Mouse (Mus musculus) heart, adult 9 months (tissue): ENCODE measurements at regions not wholly inside any gene's neighbourhood (a gene's known extent, or its start where the extent isn't known, plus 50 kb on each side); places are given as distances from the start of the nearest gene placed in this dataset.

Source experiments
- DNase-seq, 2 experiments: peaks; one replicate each; pipeline ENCODE4 v3.0.0; 2022; ENCODE audit warnings: low spot score in 2 of 2

DNA sequence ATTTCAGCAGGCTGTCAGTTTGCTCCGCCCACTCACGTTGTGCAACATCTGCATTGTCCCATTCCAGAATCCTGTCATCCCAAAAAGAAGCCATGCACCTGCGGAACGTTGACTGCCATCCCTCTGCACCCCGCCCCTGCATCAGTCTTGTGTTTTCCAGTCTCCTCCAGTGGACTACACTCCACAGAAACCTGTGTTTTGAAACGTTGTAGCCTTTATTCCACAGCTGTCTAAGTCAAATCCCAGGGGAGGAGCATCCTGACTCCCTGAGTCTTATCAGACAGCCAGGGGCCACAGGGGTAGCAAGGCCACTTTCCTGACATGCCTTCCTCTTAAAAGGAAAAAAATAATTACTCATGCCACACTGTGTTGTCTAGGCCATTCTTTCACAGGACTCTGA, 251.5 kb upstream of the Dio3 start:
- DNase-seq: no peak

DNA sequence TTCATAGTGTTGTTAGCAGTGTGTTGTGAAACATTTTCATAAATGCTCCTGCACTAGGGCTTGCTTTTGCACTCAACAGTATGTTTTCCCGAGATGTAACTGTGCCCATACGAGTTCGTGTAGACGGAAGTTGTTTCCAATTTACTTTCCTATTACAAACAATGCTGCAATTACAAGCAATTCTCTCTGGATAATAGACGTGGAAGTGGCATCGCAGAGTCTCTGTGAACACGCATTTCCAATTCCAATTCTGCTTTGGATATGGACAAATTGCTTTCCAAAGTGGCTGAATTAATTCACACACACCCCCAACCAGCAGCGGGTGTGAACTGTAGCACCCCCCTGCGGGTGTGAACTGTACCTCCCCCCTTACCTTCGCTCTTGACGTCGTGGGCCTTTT, 250.9 kb upstream of the Dio3 start:
- no peak for DNase-seq

DNA sequence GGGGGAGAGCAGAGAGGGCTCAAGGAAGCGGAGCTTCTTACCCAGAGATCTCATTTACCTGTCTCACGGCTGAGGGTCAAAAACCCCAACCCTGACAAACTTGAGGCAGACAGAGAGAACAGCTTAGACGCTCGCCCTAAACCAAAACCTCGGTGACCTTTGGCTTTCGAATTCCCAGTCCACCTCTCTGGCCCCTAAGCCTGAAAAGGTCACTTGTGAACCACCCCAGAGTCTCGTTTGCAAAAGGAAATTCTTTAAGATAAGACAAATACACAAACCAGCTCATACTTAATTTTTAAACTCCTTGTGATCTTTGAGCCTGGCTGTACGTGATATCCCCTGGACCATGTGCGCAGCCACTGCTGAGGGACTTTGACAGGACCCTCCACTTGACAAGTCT, 250.2 kb upstream of the Dio3 start:
- DNase-seq: no peak

DNA sequence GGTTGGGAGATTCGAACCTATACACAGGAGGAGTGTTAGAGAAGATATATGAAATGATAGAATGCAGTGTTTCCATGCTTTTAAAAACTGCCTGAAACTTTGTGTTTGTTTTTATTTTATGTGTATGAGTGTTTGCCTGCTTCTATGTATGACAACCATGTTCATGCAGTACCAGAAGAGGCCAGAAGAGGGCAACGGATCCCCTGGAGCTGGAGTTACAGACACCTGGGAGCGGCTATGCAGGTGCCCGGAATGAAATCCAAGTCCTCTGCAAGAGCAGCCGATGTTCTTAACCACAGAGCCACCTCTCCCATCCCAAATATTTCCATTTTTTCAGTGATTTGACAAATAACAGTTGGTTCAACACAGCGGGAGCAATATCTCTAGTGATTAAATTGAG, 247.5 kb upstream of the Dio3 start:
- no peak for DNase-seq

DNA sequence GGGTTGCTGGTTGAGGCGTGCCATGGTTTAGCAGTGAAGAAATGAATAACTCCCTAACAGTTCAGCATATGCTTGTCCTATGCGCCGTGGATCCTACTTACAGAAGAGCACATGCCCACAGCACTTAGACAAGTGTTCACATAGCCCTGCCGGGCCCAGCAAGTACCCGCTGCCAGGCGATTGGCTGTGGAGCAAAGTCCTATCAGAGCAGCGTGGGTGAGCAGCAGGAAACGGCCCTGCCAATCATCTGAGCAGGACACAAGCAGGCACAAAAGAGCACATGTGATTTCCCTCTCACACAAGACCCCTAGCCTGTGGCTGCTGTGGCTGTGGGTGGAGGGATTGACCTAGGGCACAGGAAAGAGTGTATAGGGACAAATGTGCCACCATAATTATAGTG, 243.7 kb upstream of the Dio3 start:
- DNase-seq: no peak

DNA sequence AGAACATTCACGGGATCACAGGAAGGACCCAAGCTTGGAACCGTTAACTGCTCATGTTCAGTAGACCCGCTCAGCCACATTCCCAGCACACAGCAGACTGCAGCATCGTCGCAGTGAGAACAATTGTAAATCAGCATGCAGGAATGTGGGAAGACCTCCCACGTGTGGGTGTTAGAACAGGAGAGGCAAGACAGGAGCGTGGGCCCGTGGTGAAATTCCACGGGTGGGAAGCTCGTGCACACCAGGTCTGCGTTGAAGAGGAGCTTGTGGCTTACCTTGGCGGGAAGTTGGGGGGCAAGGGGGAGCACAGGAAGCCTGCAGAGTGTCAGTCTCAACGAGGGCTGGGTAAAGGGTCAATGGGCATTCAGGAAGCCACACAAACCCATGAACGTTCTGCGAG, 238.2 kb upstream of the Dio3 start:
- DNase-seq: no peak

DNA sequence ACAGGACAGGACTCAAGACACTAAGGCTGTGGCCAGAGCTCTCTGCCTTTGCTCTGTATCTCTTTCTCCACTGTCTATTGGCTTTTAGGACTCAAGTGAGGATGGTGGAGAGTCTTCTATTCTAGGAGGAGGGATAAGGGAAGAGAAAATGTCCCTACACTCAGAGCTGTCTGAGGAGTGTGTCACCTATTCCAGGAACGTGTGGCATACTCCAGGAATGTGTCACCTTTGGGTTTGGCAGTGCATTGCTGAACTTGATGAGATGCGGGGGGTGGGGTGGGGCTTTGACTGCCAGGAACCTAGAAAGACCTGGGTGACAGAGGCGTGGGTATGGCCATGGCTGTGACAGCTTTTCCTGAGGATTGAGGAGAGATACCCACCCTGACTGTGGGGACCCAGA, 237.1 kb upstream of the Dio3 start:
- no peak for DNase-seq

DNA sequence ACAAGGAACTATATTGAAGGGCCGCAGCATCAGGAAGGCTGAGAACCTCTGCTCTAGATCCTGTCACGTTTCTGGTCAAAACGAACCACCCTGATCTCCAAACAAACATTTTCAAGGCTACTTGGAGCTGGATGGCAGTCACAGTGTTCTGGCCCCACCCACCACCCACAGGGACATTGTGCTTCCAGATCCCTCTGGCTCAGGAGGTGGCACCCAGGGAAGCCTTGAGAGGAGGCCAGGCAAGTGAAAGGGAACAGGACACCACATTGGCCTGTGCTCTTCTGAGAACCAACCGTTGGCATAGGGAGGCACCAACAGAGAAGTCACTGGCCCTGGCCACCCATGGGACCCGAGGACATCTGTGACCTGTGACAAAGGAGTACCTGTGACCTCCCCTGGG, 234.6 kb upstream of the Dio3 start:
- no peak for DNase-seq

DNA sequence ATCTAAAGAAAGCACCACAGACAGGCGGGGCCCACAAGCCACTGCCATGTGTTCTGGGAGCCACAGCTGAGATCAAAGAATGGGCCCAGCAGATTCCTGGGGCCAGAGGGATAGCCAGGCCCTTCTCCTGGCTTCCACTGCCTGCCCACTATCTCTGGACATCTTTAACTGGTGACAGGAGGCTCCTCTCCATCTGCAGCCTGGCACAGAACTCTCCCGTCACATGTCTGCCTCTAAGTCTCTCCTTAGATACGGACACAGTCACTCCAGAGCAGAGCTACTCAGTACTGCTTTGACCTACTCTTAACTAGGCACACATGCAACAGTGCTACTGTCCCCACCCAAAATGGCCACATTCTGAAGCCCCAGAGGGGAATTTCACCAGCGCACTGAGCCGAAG, 234.1 kb upstream of the Dio3 start:
- no peak for DNase-seq

DNA sequence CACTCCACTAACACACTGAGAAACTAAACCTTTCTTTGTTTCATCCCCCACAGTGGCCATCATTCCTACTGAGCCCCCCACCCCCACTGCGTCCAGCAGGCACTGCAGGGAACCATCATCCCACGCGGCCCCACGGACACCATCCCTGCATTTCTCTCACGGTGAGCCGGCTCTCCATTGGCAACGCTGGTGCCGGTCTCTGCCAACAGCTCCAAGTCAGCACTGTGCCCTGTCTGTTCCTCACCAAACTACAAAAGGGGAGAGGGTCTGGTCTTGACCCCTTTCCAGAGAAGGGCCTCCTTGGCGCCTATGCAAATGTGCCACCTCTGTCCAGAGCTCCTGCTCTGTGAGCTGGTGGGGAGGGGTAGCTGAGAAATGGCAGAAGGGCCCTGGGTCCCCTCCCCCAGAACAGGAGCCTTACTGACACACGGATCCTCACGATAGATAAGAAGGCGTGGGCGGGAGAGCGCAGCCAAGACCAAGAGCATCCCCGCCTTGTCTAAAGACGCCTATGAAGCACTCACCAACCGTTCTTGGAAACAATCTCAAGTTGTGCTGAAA, 233.0 kb upstream of the Dio3 start:
- DNase-seq: no peak

DNA sequence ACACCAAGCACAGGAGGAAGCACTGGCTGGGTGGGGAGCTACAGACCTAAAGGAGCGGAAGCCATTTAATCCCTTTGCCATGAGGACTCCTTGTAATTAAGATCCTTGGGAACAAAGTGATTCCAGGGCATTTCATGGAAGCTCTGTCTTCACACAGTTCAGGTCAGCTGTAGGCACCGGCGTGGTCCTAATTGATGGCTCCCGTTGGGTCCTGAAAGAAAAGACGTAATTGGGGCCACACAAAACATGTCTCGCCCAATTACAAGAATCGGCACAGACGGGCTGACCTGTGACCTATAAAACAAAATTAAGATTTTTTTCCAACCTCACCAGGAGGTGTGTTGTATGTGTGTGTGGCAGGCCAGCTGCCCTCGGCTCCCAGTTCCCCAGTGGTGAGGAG, 232.3 kb upstream of the Dio3 start:
- DNase-seq: no peak

DNA sequence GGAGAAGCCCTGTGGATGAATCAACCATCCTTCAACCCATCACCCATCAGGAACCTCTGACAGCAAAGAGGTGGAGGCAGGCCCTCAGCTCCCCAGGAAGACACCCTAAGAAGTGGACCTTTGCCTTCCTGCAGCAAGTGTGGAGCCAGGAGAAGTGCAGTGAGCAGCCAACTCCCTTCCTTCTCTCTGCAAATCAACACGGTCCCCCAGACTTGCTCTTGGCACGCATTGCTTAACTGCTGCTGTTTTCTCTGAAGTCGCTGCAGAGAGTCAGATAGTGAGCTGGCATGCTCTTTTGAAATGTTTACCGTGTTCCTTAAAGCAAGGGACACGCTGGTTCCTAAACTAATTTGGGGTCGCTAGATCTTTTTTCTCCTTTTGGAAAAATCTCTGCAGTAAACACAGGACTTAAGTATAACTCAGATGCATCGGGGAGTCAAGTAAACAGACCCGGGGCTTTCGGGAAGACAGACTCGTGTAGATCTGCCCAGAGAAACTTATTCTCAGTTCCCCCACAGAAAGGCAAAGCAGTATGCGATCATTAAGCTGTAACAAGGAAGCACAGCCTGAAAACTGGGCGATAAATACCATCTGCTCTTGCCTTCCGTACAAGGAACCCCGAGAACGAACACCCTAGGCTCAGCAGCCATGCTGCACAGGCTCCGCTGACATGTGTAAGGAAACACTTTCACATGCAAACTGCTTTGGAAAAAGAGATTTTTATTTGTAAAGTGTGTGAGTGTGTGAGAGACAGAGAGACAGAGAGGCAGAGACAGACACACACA, 231.2 kb upstream of the Dio3 start:
- peak in 1 of 2 experiments; percentile 21 for DNase-seq

DNA sequence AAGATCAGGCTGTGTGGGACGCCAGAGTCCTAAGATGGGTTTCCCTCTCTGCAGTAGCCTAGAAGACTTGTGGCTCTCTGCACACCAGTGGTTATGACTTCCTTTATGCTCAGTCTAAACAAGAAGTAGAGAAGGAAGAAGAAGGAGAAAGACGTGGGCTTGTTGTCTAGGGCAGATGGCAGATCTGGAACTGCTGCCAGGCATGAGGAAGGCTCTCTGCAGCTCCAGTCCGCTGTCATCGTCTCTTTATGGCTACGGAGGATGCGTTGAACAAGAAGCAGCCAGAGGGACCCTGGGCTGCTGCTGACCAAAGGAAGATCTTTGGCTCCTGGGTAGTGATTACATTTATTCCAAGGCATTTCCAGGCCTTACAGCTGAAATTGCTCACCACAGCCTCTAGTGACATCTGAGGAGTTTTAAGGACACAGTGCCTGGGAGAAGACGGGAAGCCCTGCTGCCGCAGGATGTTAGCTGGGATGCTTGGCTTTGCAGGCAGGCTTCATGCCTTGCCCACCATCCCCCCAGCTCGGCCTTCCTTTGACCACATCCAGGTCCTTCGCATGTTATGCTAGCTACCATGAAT, 229.6 kb upstream of the Dio3 start:
- DNase-seq: peak; percentile 13 to 17

DNA sequence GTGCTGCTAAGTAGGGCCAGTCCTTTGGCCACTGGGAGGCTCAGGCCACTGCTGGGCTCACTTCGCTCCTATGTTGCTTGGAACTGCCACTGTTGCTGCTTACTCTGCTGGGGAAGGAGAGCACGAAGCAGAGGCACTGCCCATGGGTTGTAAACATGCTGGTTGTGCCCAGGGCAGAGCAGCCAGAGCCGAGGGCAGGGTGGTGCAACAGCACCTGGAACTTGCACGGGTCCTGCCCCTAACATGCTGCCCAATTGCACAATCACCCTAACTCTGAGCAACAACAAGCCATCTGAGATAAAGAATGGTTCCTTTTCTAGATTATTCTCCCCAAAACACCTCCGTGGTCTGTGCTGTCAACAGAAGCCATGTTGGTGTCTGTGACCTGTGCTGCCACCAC, 219.5 kb upstream of the Dio3 start:
- no peak for DNase-seq

DNA sequence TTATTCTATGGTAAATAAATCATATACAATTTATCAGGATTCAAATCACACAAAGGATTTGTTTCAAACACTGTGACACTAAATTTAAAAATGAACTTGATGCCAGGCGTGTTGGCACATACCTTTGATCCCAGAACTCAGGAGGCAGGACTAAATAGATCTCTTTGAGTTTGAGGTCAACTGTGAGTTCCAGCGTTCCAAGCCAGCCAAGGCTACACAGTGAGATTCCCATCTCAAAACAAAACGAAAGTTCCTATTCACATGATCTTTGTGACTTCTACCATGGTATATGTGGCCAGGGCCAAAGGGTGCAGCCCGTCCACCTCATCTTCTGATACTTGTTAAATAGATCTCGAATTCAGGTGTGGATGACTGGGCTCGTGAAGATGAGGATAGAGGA, 216.9 kb upstream of the Dio3 start:
- DNase-seq: no peak

DNA sequence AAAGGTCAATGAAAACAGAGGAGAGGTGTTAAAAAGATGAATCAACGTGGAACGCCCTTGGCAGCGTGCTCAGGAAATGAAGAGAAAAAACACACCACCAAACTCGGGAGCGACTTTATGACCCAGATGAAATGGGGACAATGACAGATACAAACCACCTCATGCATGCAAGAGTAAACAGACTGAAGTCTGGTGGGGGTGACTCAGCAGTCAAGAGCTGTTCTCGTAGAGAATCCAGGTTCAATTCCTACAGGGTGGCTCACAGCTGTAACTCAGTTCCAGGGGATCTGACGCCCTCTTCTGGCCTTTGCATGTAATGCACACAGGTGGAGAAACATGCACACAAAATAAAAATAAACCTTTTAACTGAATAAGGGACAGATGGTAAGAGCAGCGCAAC, 215.9 kb upstream of the Dio3 start:
- DNase-seq: no peak

DNA sequence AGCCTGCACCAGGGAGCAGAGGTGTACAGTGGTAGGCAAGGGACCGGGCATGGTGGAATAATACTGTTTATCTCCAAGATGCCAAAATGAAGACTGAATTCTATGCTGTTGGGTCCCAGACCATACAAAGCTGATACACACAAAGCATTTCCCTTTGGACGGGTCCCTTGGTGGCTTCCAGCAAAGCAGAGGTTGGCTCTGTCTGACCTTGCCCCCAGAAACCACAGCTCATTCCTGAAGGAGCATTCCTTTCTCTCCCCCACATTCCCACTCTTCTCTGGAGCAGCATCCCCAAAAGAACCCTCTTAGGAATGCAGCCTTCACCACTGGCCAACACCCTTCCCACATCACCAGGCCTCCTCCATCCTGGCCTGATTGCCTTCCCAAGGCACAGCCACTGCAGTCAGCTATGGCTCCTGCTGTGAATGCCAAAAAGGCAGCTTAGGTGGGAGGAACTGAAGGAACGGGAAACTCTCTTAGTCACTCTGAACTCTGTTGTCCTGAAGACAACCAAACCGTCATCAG, 212.4 kb upstream of the Dio3 start:
- DNase-seq: no peak

DNA sequence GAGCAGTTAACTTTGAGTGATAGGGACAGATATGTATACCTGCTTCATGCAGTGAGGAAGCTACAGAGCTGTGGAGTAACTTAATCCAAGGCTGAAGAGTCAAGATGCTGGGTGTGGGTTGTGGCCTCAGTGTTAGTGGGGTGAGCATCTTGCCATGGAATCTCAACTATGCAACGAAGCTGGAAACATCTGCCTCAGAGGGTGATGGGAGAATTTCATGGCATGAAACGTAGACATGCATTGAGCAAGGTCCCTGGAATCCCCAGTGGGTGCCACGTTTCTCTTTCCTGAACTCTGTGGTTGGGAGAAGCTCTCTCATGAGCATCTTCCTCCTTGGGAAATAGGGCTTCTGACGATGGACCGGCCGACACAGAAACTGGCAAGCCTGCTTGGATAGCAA, 208.4 kb upstream of the Dio3 start:
- DNase-seq: no peak

DNA sequence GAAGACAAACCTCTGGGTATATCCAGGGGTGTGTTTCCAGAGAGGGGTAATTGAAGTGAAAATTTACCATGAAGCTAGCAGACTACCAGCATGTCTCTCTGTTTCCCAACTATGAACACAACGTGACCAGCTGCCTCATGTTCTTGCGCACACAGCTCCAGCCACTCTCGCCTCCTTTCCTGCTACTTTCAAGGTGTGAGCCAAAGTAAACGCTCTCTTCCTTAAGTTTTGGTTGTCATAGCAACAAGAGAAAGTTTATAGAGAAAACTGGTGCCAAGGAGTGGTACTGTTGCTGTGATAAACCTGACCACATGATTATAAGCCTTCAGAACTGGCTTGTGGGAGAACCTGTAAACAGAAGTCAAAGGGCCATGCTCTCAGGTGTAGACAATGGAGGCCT, 207.0 kb upstream of the Dio3 start:
- DNase-seq: no peak

DNA sequence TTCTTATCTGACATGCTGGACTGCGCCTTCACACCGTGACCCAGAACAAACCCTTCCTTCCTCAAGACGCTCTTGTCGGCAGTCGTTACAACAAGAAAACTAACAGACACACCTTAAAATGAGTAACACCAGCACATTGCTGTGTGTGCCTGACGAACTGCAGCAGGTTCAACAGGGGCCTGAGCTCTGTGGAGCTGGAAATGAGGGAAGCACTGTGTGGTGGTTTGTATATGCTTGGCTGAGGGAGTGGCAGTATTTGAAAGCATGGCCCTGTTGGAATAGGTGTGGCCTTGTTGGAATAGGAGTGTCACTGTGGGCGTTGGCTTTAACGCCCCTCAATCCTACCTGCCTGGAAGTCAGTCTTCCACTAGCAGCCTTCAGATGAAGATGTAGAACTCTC, 203.9 kb upstream of the Dio3 start:
- DNase-seq: no peak

DNA sequence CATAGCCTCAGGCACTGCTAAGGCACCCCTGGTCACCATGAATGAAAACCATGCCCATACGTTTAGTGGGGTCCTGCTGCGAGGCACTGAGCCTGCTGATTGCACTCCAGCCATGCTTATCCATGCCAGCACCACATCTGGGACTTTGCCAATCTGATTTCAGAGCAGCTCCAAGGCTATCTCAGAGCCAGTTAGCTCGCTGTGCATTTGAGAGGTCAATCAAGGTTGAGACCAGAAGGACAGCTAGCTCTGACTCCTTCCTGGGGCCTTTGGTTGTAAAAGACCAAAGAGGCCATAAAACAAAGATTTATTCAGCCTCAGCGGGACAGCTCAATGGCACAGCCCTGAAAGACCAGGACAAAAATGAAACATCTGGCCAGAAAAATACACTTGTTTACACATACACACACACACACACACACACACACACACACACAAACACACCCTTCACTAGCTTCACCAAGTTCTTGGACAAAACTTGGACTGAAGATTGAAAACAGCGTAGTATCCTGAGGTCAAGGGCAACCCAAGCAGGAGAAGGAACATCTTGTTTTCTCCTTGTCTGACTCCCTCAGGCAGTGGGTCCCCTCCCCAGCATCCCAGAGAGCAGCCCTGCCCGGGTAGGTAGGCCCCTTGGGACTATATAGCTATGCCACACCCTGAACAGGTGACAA, 201.5 kb upstream of the Dio3 start:
- no peak for DNase-seq

DNA sequence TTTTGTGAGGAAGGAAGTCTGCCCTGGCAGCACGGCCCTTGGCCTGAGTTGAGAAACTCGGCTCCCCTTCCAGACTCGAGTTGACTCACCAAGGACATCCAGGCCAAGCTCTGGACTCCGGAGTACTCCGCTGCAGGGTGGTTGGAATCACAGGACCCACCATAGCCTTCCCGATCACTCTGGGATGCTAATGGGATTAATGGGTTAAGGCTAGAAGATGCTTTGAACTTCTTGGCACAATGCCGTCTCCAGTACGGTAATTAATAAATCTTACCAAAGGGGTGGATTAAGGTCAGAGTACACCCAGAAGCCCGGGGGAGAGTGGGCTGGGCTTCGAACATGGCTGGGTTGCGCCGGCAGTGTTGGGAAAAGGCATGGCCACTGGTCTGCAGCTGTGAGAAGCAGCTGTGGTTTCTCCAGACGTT, 200.8 kb upstream of the Dio3 start:
- peak; percentile 84 for DNase-seq
